Mouse (Mus musculus) midbrain, postnatal 0 days (tissue): ENCODE results near the gene 4930578C19Rik. TPM values are rescaled to one million over a fixed set of nuclear protein-coding genes. Genes with fewer than 3 reads are reported as not detected.
"Not testable (repeated sequence)": the region's sequence is repeated elsewhere in the genome, so short reads cannot be mapped to it uniquely, and the experiment has no call there.

Source experiments
- ATAC-seq: fragments of 200-750 bp; cut with Nextera tagmentation; 2 replicates; pipeline ENCODE4 v1.8.0; 2017; ENCODE audit warnings: moderate number of reproducible peaks, mild to moderate bottlenecking, moderate TSS enrichment, moderate library complexity; ENCODE audit not compliant: low FRiP score
- DNase-seq: peaks from one replicate; pipeline ENCODE4 v3.0.0-alpha.2; 2015; ENCODE audit warnings: low spot score
- H3K27ac ChIP-seq: fragments of 300-500 bp; sonication (generic); 2 replicates; pipeline ENCODE4 v1.5.1; 2014; ENCODE audit warnings: low read depth, mild to moderate bottlenecking, low read length, mixed read lengths
- H3K27me3 ChIP-seq: fragments of 300-500 bp; sonication (generic); 2 replicates; pipeline ENCODE4 v1.6.1; 2014; ENCODE audit warnings: low read length, control low read depth, mixed read lengths; ENCODE audit not compliant: insufficient read depth
- H3K36me3 ChIP-seq: fragments of 300-500 bp; sonication (generic); 2 replicates; pipeline ENCODE4 v1.6.1; 2014; ENCODE audit warnings: low read length, control low read depth, mixed read lengths; ENCODE audit not compliant: insufficient read depth
- H3K4me1 ChIP-seq: fragments of 300-500 bp; sonication (generic); 2 replicates; pipeline ENCODE4 v1.6.1; 2014; ENCODE audit warnings: mild to moderate bottlenecking, control low read depth, antibody characterized with exemption, low read length, mixed read lengths; ENCODE audit not compliant: insufficient read depth
- H3K4me2 ChIP-seq: fragments of 300-500 bp; sonication (generic); 2 replicates; pipeline ENCODE4 v1.6.1; 2014; ENCODE audit warnings: low read depth, mild to moderate bottlenecking, low read length, mixed read lengths; ENCODE audit not compliant: poor library complexity, severe bottlenecking
- H3K4me3 ChIP-seq: fragments of 300-500 bp; sonication (generic); 2 replicates; pipeline ENCODE4 v1.5.1; 2014; ENCODE audit warnings: low read depth, mild to moderate bottlenecking, low read length, moderate library complexity
- H3K9ac ChIP-seq: fragments of 300-500 bp; sonication (generic); replicated peaks from 2 replicates; pipeline ENCODE4 v1.6.1; 2014; ENCODE audit warnings: mild to moderate bottlenecking, low read length, moderate library complexity, mixed read lengths; ENCODE audit not compliant: poor library complexity, severe bottlenecking
- H3K9me3 ChIP-seq: fragments of 300-500 bp; sonication (generic); 2 replicates; pipeline ENCODE4 v1.6.1; 2016; ENCODE audit warnings: low read length, control low read depth
- CTCF ChIP-seq: IDR thresholded peaks from 2 replicates; pipeline ENCODE4 v1.5.1; 2016; ENCODE audit warnings: antibody characterized with exemption, mild to moderate bottlenecking
- WGBS: fragments of 180-500 bp; shearing (Covaris S2); extraction: QIAGEN DNeasy Blood & Tissue Kit; methylation state at CpG from one replicate; pipeline ENCODE4 v1.1.7; 2014; 5-methylcytosine and 5-hydroxymethylcytosine counted together
- polyA plus RNA-seq: library from polyadenylated mRNA; unstranded; fragments of >200 nt; fragmentation: Nextera tagmentation; extraction: Ambion mirVana; gene quantifications from 2 replicates; pipeline ENCODE4 v1.2.1, GENCODE M21; 2015
- total RNA-seq: library from RNA; depleted of rRNA; stranded (reverse); fragments of >200 nt; gene quantifications from 2 replicates; pipeline ENCODE4 v1.2.3, GENCODE M21; 2014

4930578C19Rik gene
- total and polyA plus RNA-seq, 2 experiments from 2014 or later = 0.90 to 2.0 TPM

GRCm38 (mm10) chrX:18402296-18402695, 58.9 kb downstream of the 4930578C19Rik start:
- Histone ChIP-seq H3K9ac (no peak overlapping the region), H3K4me2 (no peak overlapping the region), H3K36me3 (no peaks in the 10 kb centered on the region), H3K27me3 (no peaks in the 10 kb centered on the region), H3K4me3 (no peak overlapping the region), H3K27ac (no peak overlapping the region), H3K9me3 (no peaks in the 10 kb centered on the region), H3K4me1 (no peaks in the 10 kb centered on the region)
- ATAC-seq = no peak
- 63% methylated on average over 10 of the region's 10 CpGs for WGBS
- no peak for DNase-seq
- TF ChIP-seq CTCF = no peak

- WGBS = 90% methylated on average over 2 of the region's 2 CpGs
- Histone ChIP-seq H3K4me1 (no peaks in the 10 kb centered on the region), H3K27me3 (no peaks in the 10 kb centered on the region), H3K9me3 (no peaks in the 10 kb centered on the region), H3K4me2 (no peak overlapping the region), H3K4me3 (no peak overlapping the region), H3K36me3 (no peaks in the 10 kb centered on the region), H3K9ac (no peak overlapping the region), H3K27ac (no peak overlapping the region)
- TF ChIP-seq CTCF = no peak
- DNase-seq (no peak), ATAC-seq (no peak)
Observed at GRCm38 (mm10) chrX:18396700-18397099, 64.5 kb downstream of the 4930578C19Rik start.

GRCm38 (mm10) chrX:18384181-18384580, 77.0 kb downstream of the 4930578C19Rik start:
- not testable (repeated sequence) for DNase-seq, H3K27me3 ChIP-seq, H3K36me3 ChIP-seq, H3K9ac ChIP-seq, H3K4me1 ChIP-seq, H3K4me2 ChIP-seq, H3K9me3 ChIP-seq, ATAC-seq, H3K27ac ChIP-seq, H3K4me3 ChIP-seq
- 75% methylated on average over 5 of the region's 5 CpGs for WGBS
